Mouse (Mus musculus): Measurements from ENCODE around the gene Yjefn3.

The Yjefn3 gene

DNA sequence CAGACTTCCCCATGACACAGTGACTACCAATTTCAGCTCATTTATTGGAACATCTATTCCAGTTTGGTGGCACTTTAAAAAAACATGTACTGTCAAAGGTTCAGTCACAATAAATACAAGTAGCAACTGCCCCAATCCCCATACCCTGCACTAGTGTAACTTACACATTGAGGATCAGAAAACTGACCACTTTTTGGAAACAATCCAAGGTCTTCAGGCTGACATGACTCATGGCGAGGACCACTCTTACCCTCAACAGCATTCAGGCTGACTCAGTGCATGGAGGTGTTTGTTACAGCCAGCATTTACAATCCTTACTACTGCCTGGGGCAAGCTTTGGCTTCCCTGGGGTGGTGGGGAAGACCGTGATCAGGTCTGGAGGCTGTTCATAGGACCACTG, 4.6 kb upstream of the Yjefn3 start:
- in situ Hi-C loops (cut with MboI), result no loop called here

DNA sequence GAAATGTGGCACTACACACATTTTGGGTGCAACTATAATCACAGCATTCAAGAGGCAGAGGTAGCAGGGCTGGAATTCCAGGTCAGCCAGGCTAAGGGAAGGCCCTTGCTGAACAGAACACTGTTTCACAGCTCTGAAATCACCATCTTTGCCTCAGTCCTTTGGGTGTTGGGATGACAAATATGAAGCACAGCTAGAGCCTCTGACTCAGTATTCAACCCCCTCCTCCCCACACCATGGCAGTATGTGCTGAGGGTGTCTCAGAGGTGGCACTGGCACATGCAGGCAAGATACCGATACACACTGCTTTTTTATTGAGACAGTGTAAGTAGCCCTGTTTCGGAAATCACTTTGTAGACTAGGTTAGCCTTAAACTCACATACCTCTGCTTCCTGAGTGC, 3.7 kb upstream of the Yjefn3 start:
- in situ Hi-C loops (cut with MboI), result no loop called here

DNA sequence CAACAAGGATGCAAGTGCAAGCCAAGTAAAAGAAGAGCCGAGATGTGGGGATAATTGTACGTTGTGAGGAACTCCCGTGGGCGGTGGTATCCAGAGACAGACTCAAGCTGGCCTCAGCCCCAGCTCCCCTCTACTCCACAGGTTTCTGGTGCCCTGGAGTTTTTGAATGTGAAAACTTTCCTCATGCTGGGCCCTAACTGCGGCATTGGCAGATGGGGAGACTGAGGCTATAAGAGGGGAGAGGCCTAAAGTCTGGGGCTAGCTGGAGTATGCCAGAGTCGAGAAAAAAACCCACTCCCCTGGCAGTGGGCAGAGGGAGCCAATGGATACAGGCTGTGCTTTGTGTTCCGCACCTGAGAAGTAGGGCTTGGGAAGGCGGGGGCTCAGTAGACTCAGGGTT, 1.6 kb upstream of the Yjefn3 start:
- in situ Hi-C loops (cut with MboI), result no loop called here

DNA sequence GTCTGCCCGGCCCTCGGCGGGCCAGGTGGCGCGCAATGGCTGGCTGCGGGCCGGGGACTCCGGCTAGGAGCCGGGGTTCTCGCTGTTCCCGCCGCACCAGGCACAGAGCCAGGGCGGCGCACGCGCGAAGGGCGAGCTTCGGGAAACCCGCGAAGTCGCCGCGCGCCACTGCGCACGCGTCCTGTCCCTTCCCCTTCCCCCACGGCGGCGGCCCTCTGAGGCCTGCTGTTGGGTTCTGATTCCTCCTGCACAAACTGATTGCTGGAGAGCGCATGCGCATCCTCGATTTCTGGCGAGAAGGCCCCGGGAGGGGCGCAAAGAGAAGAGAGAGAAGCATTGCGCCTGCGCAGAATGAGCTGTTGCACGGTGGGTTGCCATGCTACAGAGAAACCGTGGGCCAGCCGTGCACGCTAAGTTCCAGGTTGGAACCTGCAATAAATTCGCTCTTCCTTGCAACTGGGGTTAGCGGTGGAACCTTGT, 591 bp upstream of the Yjefn3 start:
- in situ Hi-C loops (cut with MboI), result no loop called here

DNA sequence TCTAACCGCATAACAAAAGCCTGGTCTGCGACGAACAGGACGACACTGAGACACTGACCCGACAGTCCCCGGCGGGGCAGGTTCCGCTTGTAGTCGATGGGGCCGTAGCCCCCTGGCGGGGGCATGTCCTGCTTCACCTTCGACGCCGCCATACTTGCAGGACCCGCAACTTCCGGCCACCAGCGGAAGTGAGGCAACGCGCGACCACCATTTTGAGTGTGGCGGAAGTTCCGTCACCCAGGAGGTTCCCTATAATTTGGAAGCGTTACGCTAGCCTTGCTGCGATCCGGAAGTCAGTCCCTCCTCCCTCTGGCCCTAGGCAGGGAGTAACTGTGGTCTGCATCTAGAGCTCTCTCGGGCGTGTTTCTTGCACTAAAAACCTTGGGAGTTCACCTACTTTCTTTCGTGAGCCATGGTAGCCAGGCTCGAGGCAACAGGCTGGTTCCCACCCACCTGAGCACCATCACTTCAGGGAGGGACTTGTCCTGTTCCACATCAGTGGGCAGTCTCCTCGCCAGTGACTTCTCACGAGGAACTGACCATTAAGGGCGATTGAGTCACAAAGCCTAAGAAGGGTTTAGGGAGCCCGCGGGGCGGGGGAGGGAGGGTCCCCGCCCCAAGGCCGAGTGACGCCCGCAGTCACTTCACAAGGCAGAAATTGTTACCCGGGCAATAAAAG, 889 bp downstream of the Yjefn3 start:
- in situ Hi-C loops (cut with MboI), result no loop called here

DNA sequence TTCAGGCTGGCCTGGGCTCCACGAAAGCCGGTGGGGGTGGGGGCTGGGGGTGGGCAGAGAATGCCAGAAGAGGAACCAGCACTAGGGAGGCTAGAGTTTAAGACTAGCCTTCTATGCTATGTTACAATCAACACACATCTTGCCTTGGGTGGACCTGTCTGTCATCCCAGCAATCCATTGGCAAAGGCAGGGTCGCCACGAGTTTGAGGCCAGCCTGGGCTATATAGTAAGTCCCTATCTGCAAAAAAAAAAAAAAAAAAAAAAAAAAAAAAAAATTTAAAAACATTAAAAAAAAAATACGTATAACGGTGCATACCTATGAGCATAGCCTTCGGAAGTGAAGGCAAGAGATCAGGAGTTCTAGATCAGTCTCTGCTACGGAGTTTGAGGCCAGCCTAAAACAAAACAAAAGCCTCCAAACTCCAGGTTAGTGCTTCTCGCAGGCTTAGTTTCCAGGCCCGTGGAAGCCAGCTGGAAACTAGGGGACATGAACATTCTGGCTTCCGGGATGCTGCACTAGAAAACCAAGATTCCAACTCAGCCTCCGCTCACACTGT, 1.5 kb downstream of the Yjefn3 start:
- in situ Hi-C loops (cut with MboI), result no loop called here

DNA sequence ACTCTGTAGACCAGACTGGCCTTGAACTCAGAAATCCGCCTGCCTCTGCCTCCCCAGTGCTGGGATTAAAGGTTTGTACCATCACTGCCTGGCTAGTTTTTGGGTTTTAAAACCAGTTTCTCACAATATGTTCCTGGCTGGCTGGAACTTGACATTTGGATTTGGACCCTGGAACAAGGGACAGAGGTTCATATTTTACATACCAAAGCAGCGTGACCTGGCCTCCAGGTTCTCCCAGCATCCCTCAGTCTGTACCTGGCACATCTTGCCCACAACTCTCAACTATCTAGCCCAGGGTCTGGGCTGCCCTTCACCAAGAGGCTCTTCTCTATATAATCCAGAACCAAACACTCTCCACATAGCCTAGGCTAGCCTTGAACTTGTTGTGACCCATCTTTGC, 2.6 kb downstream of the Yjefn3 start:
- in situ Hi-C loops (cut with MboI), result no loop called here

DNA sequence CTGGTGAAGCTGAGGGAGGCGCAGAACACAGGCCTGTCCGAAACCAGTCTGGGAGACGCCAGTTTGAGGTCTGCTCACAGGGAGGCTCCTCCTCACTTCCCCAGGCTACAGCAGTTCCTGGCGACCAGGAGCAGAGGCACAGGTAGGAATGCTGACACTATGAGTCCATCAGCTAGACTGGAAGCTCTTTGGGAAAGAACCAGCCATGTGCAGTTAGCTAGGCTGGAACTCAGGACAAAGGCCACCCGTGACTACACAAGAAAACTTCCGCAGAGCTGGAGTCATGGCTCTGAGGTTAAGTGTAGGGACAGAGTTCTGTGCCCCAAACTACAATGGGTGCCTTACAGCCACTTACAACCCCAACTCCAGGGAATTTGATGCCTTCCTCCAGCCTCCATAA, 4.7 kb downstream of the Yjefn3 start:
- in situ Hi-C loops (cut with MboI), result no loop called here

DNA sequence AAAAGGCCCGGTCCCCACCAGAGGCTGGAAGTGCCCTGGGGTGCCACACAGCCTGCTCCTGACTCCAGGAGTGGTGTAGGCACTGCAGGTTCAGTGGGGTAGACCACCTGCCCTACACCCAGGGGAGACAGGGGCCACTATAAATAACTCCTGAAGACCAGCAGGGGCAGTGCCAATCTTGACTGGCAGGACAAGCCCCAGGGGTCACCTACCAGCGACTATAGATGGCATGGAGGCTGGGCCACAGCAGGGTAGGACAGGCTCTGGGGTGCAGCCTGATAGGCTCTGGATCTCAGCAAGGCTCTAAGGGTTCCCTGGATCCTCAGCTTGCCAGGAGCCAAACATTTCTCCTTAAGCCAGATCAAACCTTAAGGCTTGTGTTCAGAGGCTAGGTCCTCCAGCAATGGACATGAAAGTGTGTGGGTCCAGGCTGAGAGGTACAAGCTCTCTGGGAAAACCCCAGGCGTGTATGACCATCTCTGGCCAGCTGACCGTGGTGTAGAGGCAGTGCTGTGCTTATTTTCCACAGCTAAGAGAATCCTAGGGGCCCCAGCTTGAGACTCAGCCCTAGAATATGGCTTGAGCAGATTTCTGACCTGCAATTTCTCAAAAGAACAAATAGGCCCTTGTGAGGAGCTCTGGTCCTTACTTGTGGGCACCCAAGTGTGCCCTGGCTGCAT, 6.6 kb downstream of the Yjefn3 start:
- in situ Hi-C loops (cut with MboI), result no loop called here

DNA sequence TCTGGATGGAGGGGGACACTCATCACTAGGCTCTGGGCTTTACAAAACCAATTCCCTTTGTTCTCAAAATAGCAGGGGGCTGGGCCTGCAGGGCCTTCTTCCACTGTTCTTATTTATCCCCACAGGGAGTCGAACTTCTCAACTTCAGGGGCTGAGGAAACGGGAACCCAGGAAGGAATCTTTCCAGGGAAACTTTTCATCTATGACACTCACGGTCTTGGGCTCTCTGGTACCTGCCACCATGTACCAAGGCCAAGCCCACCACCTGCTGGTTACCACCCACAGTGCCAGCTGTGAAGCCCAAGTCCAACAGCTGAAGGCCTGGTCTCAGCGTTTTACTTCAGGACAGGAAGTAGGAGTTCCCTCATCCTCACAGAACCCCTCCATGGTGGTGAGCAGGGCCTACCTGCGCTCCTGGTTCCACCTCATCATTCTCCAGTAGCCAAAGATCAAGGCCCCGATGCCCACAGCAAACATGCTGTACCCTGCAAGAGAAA, 7.6 kb downstream of the Yjefn3 start:
- in situ Hi-C loops (cut with MboI), result no loop called here

DNA sequence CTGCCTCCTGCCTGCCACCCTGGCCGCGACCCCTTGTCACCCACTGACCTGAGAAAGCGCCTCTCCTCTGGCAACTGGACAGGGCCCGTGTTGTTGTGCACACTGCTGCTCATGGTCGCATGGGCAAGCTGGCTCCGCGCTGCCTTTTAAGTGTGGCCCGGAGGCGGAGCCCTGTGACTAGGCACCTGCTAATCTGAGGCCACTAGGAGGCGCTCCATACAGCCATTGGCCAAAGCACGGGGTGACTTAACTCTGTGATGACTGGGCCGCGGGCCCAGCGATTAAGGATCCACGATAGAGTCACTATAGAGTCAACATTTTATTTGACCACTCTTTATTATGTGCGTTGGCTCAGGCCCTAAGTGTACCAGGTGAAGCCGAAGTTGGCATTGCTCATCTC, 8.6 kb downstream of the Yjefn3 start:
- in situ Hi-C loops (cut with MboI), result no loop called here

DNA sequence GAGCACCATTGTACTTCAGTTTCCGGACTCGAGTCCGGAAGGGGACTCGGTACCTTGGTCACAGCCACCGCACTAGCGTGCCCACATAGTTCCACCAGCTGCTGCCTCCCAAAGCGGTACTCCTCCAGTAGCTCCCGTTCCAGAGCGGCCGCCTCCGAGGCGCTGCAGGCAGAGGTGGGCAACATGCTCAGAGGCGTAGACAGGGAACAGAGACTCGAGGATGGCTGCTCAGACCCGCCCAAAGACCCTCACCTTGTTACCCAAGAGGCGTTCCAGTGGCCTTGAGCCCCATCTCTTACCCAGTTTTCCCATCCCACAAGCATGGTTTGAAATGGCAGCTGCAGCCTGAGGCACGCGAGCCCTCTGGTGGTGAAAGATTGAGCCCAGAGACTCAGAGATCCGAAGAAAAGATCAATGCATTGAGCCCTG, 11.7 kb downstream of the Yjefn3 start:
- in situ Hi-C loops (cut with MboI), result no loop called here

DNA sequence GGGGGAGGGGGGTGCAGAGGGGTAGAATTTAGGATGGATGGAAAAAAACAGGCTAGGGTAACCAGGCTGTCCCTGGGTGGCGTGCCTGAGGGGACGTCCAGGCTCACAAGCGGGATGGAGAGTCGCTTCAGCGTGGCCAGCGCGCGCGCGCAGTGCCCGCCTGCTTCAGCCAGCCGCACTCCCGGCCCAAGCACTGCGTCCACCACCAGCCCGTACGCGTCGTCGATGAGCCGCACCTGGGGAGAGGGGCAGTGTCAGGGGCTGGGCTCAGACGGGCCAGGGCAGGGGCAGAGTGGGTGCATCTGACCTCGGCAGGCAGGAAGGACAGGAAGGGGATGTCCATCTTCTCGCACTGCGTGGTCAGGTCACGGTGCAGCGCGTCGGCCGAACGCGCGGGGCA, 13.6 kb downstream of the Yjefn3 start:
- in situ Hi-C loops (cut with MboI), result no loop called here

DNA sequence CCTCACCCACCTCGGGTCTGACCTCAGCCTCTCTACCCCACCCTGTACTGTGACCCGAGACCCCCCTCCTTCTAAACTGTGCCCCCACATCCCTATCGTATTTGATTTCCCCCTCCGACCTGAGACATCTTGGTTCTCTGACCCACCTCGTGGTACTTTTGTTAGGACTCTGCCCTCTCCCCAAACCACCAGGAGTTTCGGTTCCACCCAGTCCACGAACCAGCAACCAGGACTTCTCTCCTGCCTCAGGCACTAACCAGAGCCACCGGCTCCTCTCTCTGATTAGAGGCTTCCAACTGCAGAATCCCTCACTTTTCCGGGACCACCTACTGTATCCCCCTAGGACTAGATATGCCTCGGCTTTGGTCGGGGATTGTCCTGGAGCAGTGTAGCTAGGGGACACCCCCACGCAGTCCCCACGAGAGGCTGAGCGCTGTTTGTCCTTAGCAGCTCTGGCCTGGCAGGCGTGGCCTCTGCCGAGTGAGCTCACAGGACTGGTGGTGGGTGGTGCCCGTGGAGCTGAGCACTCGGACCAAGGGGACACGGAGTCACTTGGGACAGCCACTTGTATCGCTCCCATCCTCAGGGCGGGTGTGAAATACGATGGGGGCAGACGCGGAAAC, 14.2 kb downstream of the Yjefn3 start:
- in situ Hi-C loops (cut with MboI), result no loop called here

DNA sequence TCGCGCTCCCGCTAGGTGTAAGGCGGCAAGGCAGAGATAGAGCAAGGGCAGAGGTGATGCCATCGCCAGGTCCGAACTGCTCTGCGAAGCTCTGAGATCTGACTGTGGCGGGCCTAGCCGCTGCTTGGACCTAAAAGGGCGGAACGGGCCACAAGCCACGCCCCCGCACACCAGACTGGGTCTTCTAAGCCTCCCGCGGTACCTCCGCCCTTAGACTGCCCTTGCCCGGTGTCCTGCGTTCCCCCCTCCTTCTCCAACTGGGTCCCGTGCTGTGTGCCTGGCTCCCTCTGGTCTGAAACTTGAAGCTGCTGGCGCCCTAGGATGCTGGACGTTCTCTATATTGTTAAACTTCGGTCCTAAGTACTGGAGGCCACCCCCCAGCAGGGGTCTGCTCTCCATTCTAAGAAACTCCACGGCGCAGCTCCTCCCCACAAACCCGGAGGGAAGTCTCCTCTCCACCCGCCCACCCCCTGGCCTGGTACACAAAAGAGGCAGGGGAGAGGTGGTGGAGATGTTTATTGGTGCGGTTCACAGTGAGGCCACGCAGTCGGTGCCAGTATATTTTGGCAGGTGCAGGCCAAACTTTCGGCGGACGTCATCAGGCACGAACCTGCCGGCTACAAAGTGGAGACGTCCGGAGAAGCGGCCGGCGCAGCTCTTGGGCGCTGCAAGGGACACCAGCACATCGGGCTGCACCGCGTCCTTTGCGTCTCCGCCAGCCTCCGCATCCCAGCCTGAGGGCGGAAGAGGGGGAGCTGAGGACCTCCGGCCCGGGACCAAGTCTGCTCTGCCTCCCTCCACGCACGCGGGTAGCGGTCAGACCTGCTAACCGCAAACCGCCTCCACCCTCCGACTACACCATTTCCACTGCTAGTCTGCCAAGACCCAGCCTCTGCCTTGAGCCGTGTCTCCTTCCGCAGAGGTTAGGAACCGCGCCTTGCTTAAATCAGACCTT, 14.9 kb downstream of the Yjefn3 start, which contains the start of gene Cilp2:
Gene Cilp2 (minus strand): TSS at position 399 of the 955 bp plus-strand sequence.
- in situ Hi-C loops (cut with MboI), result no loop called here

DNA sequence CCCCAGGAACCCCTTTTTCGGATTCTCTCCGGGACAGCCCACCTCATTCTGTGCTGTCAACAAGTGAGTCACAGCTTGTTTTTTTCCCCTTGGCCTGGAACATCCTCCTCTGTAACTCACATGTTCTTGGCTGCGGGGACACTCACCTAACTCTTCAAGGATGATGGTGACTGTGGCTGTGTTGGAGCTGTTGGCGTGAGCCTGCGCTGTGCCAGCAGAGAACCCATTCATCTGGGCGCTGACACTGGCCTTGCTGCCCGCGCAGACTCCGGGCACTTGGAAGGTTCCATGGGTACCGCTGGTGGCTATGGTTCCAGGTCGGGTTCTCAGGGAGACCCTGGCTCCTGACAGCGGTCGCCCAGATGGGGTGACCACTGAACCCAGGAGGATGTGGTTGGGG, 18.4 kb downstream of the Yjefn3 start:
- in situ Hi-C loops (cut with MboI), result no loop called here

DNA sequence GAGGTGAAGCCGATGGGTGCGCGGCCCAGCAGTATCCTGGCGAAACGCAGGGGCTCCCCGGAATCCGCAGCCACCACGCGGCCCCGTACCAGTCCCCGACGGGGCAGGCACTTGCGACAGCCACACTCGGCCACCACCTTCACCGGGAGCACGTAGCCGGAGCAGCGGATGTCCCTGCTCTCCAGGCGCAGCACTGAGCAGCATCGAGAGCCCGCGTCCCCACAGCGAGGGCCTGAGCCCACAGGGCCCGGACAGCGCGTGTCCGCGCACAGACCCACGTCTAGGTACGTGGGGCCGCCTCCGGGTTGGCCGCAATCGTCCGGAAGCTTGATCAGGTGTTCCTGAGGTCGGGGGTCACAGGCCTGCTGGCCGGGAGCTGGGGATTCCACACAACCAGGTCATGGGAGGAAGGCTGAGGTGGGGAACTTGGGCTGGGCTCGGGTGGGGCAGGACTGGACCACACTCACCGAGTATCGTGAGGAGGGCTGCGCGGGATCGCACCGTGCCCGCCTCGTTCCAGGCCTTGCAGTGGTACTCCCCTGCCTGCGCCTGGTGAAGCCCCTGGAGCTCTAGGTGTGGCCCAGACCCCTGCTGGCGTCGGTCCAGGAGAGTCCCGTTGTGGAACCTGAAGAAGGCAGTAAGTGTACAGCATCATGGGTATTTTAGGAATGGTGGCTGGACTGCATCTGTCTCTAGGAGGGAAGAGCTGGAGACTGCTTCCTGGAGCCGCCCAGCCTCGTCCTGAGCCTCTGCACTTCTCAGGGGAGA, 19.5 kb downstream of the Yjefn3 start:
- in situ Hi-C loops (cut with MboI), result no loop called here

DNA sequence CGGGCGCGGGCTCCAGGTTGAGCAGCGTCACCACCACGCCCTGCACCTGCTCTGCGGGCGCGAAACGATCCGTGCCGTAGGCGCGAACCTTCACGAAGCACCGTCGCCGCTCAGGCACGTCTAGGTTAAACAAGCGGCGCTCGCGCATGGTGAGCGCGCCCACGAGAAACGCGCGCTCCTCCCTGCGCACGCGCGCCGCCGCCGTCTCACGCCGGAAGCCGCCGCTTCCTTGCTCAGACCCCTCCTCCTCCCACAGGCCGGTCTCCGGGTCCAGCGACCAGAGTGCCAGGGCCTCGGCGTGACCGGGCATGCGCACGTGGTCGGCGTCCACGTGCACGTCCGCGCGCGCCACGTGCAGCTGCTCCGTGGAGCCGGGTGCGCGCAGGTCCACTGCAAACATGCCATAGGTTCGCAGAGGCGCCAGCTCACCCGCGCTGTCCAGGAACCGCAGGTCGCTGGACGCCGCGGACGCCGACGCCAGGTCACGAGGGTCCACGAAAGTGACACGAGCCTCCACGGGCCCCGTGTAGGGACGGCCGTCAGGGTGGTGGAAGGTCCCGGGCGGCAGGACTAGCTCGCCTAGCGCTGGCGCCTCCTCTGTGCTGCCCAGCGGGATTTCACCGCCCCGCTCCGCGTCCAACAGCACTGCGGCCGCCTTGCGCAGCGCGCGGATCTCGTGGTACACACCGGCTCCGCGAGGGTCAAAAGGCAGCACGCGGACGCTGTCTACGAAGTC, 20.3 kb downstream of the Yjefn3 start:
- in situ Hi-C loops (cut with MboI), result no loop called here

DNA sequence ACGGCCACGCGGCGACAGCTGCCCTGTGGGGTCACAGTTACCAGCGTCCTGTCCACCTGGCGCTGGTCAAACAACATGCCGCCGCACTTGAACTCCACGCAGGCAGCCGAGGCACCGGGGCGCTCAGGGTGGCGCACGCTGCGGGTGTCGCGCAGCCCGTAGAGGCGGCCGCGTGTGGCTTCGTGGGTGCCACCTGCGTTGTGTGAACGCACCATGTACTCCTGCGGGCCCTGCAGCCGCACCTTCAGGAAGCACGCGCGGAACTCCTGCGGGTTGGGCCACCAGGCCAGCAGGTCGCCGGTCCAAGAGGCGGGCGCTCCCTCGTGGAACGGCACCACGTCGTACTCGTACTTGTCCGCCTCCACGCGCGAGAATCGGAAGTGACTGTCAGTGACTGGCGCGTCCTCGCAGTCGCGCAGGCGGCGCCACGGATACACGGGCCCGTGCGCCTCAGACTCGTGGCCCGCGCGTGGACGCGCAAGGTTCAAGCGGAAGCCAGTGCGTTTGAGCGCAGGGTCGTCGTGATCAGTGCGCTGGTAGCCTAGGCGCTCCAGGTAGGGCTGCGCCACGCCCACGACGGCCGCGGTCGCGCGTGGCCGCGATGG, 21.1 kb downstream of the Yjefn3 start:
- in situ Hi-C loops (cut with MboI), result no loop called here

DNA sequence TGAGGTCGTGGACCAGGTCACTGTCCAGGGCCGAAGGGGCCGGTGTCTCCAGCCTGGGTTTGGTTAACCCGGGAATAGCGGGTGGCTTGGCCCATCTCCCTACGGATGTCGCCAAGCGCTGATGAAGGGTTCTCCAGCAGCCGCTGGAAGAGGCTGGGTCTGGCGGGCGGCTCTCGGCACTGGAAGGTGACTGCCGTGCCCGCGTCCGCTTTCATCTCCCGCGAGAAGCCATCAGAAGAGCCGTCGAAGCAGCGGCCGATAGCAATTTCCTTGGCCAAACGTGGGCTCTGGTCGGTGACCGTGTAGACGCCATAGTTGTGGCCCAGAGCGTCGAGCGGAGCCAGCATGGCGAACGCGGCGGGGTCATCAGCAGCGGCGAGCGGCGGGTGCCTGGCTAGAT, 21.7 kb downstream of the Yjefn3 start:
- in situ Hi-C loops (cut with MboI), result no loop called here

Measured in mature B cell (primary cell).